Mouse (Mus musculus): Measurements from ENCODE around the gene Fam3c. TPM values are rescaled to one million over a fixed set of nuclear protein-coding genes. Genes with fewer than 3 reads are reported as not detected.
A peak's percentile ranks its signal among the peaks of the same experiment; 100 is the strongest.

Gene Fam3c
- polyA plus RNA-seq, 1 experiment, result 22.5 TPM

GRCm38 (mm10) chr6:22379831-22380230, 23.8 kb upstream of the Fam3c start:
- DNase-seq (ENCODE audit: low read depth), result no peak
- TF ChIP-seq POLR2A (IDR thresholded peaks at IDR 0.05; ENCODE audit: borderline replicate concordance, extremely low read depth, insufficient read depth, insufficient read length, poor library complexity, severe bottlenecking) (no peak), CTCF (IDR thresholded peaks at IDR 0.05; ENCODE audit: borderline replicate concordance, extremely low read depth, insufficient read depth, insufficient read length) (no peak)

- no peak for TF ChIP-seq CTCF (IDR thresholded peaks at IDR 0.05; ENCODE audit: borderline replicate concordance, extremely low read depth, insufficient read depth, insufficient read length)
- no peak for TF ChIP-seq POLR2A (IDR thresholded peaks at IDR 0.05; ENCODE audit: borderline replicate concordance, extremely low read depth, insufficient read depth, insufficient read length, poor library complexity, severe bottlenecking)
- no peak for DNase-seq (ENCODE audit: low read depth)
These were observed 22.4 kb upstream of the Fam3c start for GRCm38 (mm10) chr6:22378462-22378861.

- TF ChIP-seq POLR2A (IDR thresholded peaks at IDR 0.05; ENCODE audit: borderline replicate concordance, extremely low read depth, insufficient read depth, insufficient read length, poor library complexity, severe bottlenecking) (no peak), CTCF (IDR thresholded peaks at IDR 0.05; ENCODE audit: borderline replicate concordance, extremely low read depth, insufficient read depth, insufficient read length) (no peak)
- DNase-seq (ENCODE audit: low read depth), result no peak
These were observed 18.7 kb upstream of the Fam3c start for GRCm38 (mm10) chr6:22374791-22375190.

GRCm38 (mm10) chr6:22373476-22373875, 17.4 kb upstream of the Fam3c start:
- no peak for DNase-seq (ENCODE audit: low read depth)
- TF ChIP-seq CTCF (IDR thresholded peaks at IDR 0.05; ENCODE audit: borderline replicate concordance, extremely low read depth, insufficient read depth, insufficient read length) (no peak), POLR2A (IDR thresholded peaks at IDR 0.05; ENCODE audit: borderline replicate concordance, extremely low read depth, insufficient read depth, insufficient read length, poor library complexity, severe bottlenecking) (no peak)

GRCm38 (mm10) chr6:22366977-22367376, 10.9 kb upstream of the Fam3c start:
- TF ChIP-seq POLR2A (IDR thresholded peaks at IDR 0.05; ENCODE audit: borderline replicate concordance, extremely low read depth, insufficient read depth, insufficient read length, poor library complexity, severe bottlenecking) (no peak), CTCF (IDR thresholded peaks at IDR 0.05; ENCODE audit: borderline replicate concordance, extremely low read depth, insufficient read depth, insufficient read length) (no peak)
- DNase-seq (ENCODE audit: low read depth), result no peak

- DNase-seq (ENCODE audit: low read depth), result no peak
- TF ChIP-seq CTCF (IDR thresholded peaks at IDR 0.05; ENCODE audit: borderline replicate concordance, extremely low read depth, insufficient read depth, insufficient read length), result peak; percentile 12; the same call in 1 of the 2 replicates
- no peak for TF ChIP-seq POLR2A (IDR thresholded peaks at IDR 0.05; ENCODE audit: borderline replicate concordance, extremely low read depth, insufficient read depth, insufficient read length, poor library complexity, severe bottlenecking)
These were observed 7.5 kb upstream of the Fam3c start for GRCm38 (mm10) chr6:22363590-22363989.

DNA sequence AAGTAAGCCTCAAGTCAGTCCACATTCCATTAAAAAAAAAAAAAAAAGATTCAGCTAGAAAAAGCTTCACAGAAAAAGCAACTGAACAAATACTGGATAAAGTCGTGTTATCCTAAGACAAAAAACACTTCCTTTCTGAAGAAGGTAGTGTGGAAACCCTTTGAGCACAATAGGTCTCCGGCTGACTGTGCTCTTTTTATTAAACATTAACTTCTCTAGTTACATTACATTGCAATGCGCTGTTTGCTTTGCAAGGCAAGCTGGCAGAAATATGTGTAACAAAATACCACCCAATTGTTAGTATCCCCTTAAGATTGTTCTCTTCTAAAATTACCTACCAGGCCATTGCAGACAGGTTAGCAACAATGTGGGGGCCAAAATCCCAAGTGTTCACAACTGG, 5.9 kb upstream of the Fam3c start:
- no peak for TF ChIP-seq POLR2A (IDR thresholded peaks at IDR 0.05; ENCODE audit: borderline replicate concordance, extremely low read depth, insufficient read depth, insufficient read length, poor library complexity, severe bottlenecking)
- no peak for TF ChIP-seq CTCF (IDR thresholded peaks at IDR 0.05; ENCODE audit: borderline replicate concordance, extremely low read depth, insufficient read depth, insufficient read length)
- DNase-seq (ENCODE audit: low read depth), result no peak

GRCm38 (mm10) chr6:22359019-22359418, 3.0 kb upstream of the Fam3c start:
- TF ChIP-seq CTCF (IDR thresholded peaks at IDR 0.05; ENCODE audit: borderline replicate concordance, extremely low read depth, insufficient read depth, insufficient read length) (no peak), POLR2A (IDR thresholded peaks at IDR 0.05; ENCODE audit: borderline replicate concordance, extremely low read depth, insufficient read depth, insufficient read length, poor library complexity, severe bottlenecking) (no peak)
- no peak for DNase-seq (ENCODE audit: low read depth)

DNA sequence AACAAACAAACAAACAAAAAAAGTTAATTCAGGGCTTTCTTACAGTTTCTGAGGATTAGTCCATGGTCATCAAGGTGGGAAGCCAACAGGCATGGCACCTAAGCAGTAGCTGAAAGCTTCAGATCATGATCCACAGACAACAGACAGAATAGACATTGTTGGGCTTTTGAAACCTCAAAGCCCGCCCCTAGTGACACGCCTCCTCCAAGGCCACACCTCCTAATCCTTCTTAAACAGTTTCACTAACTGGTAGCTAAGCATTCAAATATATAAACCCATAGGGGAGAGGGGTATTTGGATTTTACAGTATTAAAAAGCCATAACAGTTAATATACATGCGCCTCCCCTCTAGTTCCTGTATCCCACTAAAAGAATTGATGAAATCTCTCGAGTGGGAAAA, 1.3 kb upstream of the Fam3c start:
- TF ChIP-seq CTCF (IDR thresholded peaks at IDR 0.05; ENCODE audit: borderline replicate concordance, extremely low read depth, insufficient read depth, insufficient read length), result no peak
- no peak for TF ChIP-seq POLR2A (IDR thresholded peaks at IDR 0.05; ENCODE audit: borderline replicate concordance, extremely low read depth, insufficient read depth, insufficient read length, poor library complexity, severe bottlenecking)

GRCm38 (mm10) chr6:22355396-22356085, 502 bp downstream of the Fam3c start:
- DNase-seq (ENCODE audit: low read depth), result no peak
- TF ChIP-seq POLR2A (IDR thresholded peaks at IDR 0.05; ENCODE audit: borderline replicate concordance, extremely low read depth, insufficient read depth, insufficient read length, poor library complexity, severe bottlenecking), result no peak
- no peak for TF ChIP-seq CTCF (IDR thresholded peaks at IDR 0.05; ENCODE audit: borderline replicate concordance, extremely low read depth, insufficient read depth, insufficient read length)

More for the DNA sequence above, 1.3 kb upstream of the Fam3c start:
- DNase-seq (ENCODE audit: low read depth), result no peak

GRCm38 (mm10) chr6:22354675-22355074, 1.4 kb downstream of the Fam3c start:
- no peak for TF ChIP-seq CTCF (IDR thresholded peaks at IDR 0.05; ENCODE audit: borderline replicate concordance, extremely low read depth, insufficient read depth, insufficient read length)
- DNase-seq (ENCODE audit: low read depth), result no peak

DNA sequence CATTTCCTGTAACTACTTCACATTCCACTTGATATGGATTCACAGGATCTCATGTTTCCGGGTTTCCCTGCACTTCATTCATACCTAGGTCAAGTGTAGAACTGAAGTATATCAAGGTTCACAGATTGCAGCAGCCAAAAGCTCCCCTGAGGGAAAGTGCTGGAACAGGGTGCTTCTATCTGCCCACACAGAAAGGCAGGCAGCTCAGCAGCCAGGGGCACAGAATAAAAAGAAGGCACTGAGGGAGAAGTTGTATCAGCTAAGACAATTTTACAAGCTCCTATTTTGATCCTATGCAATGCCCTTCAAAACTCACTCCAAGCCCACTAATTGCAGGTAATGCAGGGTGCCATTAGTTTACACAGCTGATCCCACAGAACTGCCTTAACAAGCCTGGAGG, 2.0 kb downstream of the Fam3c start:
- TF ChIP-seq POLR2A (IDR thresholded peaks at IDR 0.05; ENCODE audit: borderline replicate concordance, extremely low read depth, insufficient read depth, insufficient read length, poor library complexity, severe bottlenecking) (no peak), CTCF (IDR thresholded peaks at IDR 0.05; ENCODE audit: borderline replicate concordance, extremely low read depth, insufficient read depth, insufficient read length) (no peak)
- no peak for DNase-seq (ENCODE audit: low read depth)

All from brain, embryonic 14.5 days (tissue).